Mouse (Mus musculus) adrenal gland, adult (tissue): ENCODE results near the gene Pspc1.
"Not testable (repeated sequence)": the region's sequence is repeated elsewhere in the genome, so short reads cannot be mapped to it uniquely, and the experiment has no call there.

ENCODE experiments used
- DNase-seq, 2 experiments: peaks; one replicate each; pipeline ENCODE4 v3.0.0; 2022 to 2023; ENCODE audit warnings: low spot score in 1 of 2; ENCODE audit not compliant: inconsistent age in 2 of 2

Pspc1 gene

DNA sequence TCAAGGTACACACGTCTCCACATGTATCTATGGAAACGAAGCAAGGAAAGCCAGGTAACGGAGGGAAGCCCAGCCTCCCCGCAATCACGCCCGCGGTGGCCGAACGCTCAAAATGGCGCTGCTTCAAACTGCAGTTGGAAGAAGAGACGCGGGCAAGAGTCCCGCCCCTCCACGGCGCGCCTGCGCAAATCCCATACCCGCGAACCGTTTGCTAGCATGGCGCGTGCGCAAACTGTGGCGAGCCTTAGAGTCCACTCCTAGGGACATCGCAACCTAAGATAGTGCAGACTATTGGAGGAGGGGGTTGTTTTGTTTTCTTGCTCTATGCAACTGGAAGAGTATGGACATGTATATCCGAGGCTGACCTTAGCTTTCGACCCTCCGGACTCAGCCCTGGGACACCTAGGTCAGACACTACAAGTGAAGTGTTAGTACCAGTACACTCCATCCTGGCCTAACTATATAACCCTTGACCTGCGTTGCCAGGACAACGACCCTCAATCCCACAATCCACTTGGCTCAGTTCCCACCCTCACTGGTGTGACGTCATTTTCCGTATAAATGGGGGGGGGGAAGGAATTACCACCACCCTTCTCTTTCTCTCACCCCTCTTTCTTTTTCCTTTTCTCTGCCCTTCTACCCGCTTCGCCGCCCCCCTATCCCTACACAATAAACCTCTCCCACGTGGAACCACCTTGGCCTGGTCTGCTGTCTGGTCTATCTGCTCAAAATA is at the start of gene Pspc1:
TSS of gene Pspc1 (minus strand) at position 117 of the 733 bp plus-strand sequence.
- peak; percentile 98 to 99 for DNase-seq

DNA sequence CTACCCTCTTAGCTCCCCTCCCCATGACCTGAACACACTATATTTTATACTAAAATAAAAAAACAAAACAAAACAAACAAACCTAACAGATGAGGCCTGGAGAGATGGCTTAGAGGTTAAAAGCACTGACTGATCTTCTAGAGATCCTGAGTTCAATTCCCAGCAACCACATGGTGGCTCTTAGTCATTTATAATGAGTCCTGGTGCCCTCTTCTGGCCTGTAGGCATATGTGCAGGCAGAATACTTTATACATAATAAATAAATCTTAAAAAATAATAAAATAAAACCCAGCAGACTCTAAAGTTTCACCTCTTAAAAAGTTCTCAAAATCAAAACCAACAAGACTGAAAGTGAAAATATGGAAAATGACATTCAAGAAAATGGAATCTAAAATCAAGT is 46.4 kb upstream of the Pspc1 start:
- DNase-seq, result no peak

DNA sequence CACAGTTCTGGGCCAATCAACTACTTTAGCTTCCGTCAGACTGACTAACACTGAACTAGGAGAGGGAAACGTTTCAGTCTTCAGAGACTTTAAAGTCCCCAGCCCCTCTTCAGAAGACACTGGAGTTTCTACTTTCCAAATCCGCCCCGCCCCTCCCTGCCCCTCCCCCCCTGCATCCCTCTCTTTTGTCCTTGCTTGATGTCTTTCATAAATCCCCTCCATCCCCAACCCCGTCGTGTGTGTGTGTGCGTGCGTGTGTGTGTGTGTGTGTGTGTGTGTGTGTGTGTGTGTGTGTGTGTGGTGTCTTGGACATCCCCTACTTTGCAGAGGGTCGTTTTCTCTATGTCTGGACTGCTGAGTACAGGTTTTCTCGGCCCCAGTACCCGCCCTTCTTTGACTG is 39.5 kb upstream of the Pspc1 start:
- no peak for DNase-seq

GRCm38 (mm10) chr14:56817131-56817530 is 39.0 kb upstream of the Pspc1 start:
- no peak for DNase-seq

GRCm38 (mm10) chr14:56816541-56816940 is 38.4 kb upstream of the Pspc1 start:
- DNase-seq, result no peak

GRCm38 (mm10) chr14:56812520-56813036 is 34.5 kb upstream of the Pspc1 start:
- DNase-seq, result peak; percentile 86 to 95

GRCm38 (mm10) chr14:56811701-56812339 is 33.7 kb upstream of the Pspc1 start, which contains the start of gene Zmym5:
TSS of gene Zmym5 (minus strand) at chr14:56811716.
- DNase-seq, result peak; percentile 96

GRCm38 (mm10) chr14:56810781-56811690 is 32.9 kb upstream of the Pspc1 start:
- peak; percentile 71 to 86 for DNase-seq

DNA sequence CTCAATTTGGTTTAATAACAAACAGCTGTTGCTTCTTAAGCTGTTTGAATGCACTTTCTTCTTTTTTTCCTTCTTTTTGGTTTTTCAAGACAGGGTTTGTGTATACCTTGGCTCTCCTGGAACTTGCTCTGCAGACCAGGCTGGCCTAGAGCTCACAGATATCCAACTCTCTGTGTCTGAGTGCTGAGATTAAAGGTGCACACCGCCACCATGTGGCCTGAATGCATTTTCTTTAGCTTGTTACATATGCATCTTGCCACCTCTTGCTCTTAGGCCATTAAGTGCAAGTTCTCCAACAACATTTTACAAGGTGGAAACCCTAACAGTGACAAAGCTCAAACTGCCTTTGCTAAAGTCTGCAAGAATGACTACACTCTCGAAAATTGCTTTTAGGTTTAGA is 15.1 kb upstream of the Pspc1 start:
- peak; percentile 33 to 71 for DNase-seq

DNA sequence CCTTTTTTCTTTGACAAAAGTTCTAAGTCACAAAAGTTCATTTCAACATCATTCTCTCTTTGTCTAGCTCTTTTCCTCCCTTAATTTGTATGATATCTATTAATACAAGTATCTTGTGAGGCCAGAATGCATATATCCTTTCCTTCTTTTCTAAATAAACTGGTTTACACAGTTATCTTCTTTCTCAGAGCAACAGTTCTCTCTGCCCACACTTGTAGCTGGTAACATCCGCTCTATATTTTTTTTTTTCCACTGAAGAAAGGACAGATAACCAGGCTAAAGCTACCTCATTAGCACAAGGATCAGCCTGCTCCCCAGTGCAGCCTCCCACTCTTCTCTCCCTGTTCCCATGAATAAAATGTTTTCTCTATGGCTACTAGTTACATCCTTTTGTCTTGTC is 6.5 kb upstream of the Pspc1 start:
- DNase-seq, result no peak

DNA sequence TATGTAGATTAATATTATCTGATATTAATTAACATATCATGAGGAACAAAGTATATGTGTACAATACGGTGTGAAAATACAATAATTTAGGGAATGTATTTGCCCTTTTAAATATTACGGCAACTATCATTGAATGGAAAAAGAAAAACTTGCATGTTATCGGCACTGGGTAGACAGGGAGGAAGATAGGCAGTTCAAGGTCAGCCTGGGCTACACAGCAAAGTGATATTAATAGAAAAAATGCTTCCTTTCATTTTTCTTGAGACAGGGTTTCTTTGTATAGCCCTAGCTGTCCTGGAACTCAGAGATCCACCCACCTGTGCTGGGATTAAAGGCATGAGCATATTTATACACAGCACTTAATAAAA is 801 bp upstream of the Pspc1 start:
- peak in 1 of 2 experiments; percentile 65 for DNase-seq

GRCm38 (mm10) chr14:56777360-56778136 is 568 bp downstream of the Pspc1 start:
- DNase-seq, result peak; percentile 82 to 94

- DNase-seq, result peak; percentile 17 to 40
Observed at GRCm38 (mm10) chr14:56776571-56777238, 1.4 kb downstream of the Pspc1 start.

DNA sequence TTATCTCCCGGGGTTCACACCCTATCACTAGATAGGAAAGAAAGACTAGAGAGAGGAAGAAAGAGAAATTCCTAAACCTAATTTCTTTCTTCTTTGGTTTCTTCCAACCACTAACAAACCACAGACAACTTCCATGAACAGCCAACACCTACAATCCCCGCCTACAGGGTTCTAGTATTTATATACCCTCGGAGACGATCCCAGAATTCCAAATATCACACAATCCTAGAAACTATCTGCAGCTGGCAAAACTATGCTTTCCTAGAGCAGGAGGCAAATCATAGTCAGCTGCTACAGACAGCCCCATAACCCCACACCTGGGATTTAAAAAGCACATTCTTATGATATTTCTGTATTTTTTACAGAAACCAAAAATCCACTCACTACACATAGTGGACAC is 2.7 kb downstream of the Pspc1 start:
- DNase-seq, result no peak

- not testable (repeated sequence) for DNase-seq
Observed at GRCm38 (mm10) chr14:56766438-56766837, 11.7 kb downstream of the Pspc1 start.

- DNase-seq, result not testable (repeated sequence)
Observed at GRCm38 (mm10) chr14:56765117-56765516, 13.0 kb downstream of the Pspc1 start.

DNA sequence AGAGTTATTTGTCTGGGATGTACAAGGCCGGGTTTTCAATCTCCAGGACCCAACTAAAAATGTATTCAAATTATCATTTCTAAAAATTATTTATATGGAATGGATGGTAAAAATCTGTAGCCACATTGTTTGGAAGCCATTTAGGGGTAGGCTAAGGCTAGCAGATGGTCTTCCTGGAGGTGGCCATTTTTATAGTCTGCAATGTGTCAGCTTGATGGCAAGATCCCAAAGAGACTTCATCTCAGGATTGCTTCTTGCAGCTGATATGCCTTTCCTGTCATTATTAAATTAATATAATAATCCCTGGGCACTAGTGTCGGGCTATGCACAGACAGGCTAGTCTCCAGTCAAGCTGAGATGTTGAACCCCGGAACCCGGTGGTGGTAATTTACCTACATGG is 26.8 kb downstream of the Pspc1 start:
- DNase-seq, result no peak

GRCm38 (mm10) chr14:56740175-56740574 is 37.9 kb downstream of the Pspc1 start:
- no peak for DNase-seq

DNA sequence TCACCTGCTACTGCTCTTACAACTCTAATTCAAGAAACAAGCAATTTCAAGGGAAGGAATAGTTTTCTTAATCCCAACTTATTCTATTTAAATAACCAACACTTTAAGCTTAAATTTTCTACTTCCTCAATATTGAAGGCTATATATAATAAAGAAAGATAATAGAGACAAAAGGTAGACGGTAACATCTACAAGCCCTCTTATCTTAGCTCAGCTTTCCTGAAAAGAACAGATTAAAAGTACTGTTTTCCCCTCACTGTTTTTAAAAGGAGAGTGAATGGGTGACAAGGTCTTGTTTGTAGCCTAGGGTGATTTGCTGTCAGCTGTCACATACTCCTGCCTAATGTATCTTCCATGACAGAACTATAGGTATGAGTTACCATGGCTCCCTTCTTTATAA is 51.6 kb downstream of the Pspc1 start:
- DNase-seq, result no peak

GRCm38 (mm10) chr14:56705687-56706086 is 72.4 kb downstream of the Pspc1 start:
- peak in 1 of 2 experiments; percentile 67 for DNase-seq
